Mouse (Mus musculus) lung, embryonic 14.5 days (tissue): ENCODE measurements around the gene Zfp941. TPM values are rescaled to one million over a fixed set of nuclear protein-coding genes. Genes with fewer than 3 reads are reported as not detected.
A peak's percentile ranks its signal among the peaks of the same experiment; 100 is the strongest.

Experiments used
- ATAC-seq: fragments of 200-750 bp; cut with Nextera tagmentation; 2 replicates; pipeline ENCODE4 v1.8.0; 2017; ENCODE audit warnings: mild to moderate bottlenecking, moderate TSS enrichment, moderate library complexity; ENCODE audit not compliant: insufficient read depth
- DNase-seq: peaks from one replicate; pipeline ENCODE4 v3.0.0-alpha.2; 2015
- H3K27ac ChIP-seq: fragments of 300-500 bp; sonication (generic); 2 replicates; pipeline ENCODE4 v1.5.1; 2014; ENCODE audit warnings: low read depth, mild to moderate bottlenecking, moderate library complexity
- H3K27me3 ChIP-seq: fragments of 300-500 bp; sonication (generic); 2 replicates; pipeline ENCODE4 v1.6.1; 2014; ENCODE audit warnings: low read length, control low read depth; ENCODE audit not compliant: insufficient read depth
- H3K36me3 ChIP-seq: fragments of 300-500 bp; sonication (generic); 2 replicates; pipeline ENCODE4 v1.6.1; 2014; ENCODE audit warnings: control low read depth; ENCODE audit not compliant: insufficient read depth
- H3K4me1 ChIP-seq: fragments of 300-500 bp; sonication (generic); 2 replicates; pipeline ENCODE4 v1.6.1; 2014; ENCODE audit warnings: antibody characterized with exemption, control low read depth; ENCODE audit not compliant: insufficient read depth
- H3K4me2 ChIP-seq: fragments of 300-500 bp; sonication (generic); 2 replicates; pipeline ENCODE4 v1.6.1; 2014; ENCODE audit warnings: mild to moderate bottlenecking
- H3K4me3 ChIP-seq: fragments of 300-500 bp; sonication (generic); 2 replicates; pipeline ENCODE4 v1.5.1; 2014; ENCODE audit warnings: low read depth, low read length
- H3K9ac ChIP-seq: fragments of 300-500 bp; sonication (generic); 2 replicates; pipeline ENCODE4 v1.6.1; 2014
- H3K9me3 ChIP-seq: fragments of 300-500 bp; sonication (generic); 2 replicates; pipeline ENCODE4 v1.6.1; 2016; ENCODE audit warnings: low read depth, low read length, control low read depth
- CTCF ChIP-seq: IDR thresholded peaks from 2 replicates; pipeline ENCODE4 v1.5.1; 2016; ENCODE audit warnings: antibody characterized with exemption, low read depth
- WGBS: fragments of 180-500 bp; shearing (Covaris S2); extraction: QIAGEN DNeasy Blood & Tissue Kit; methylation state at CpG from one replicate; pipeline ENCODE4 v1.1.7; 2014; 5-methylcytosine and 5-hydroxymethylcytosine counted together
- polyA plus RNA-seq: library from polyadenylated mRNA; unstranded; fragments of >200 nt; fragmentation: Nextera tagmentation; extraction: Ambion mirVana; gene quantifications from 2 replicates; pipeline ENCODE4 v1.2.1, GENCODE M21; 2014

Zfp941 gene
- polyA plus RNA-seq = 0.77 and 0.83 TPM in 2 replicates

DNA sequence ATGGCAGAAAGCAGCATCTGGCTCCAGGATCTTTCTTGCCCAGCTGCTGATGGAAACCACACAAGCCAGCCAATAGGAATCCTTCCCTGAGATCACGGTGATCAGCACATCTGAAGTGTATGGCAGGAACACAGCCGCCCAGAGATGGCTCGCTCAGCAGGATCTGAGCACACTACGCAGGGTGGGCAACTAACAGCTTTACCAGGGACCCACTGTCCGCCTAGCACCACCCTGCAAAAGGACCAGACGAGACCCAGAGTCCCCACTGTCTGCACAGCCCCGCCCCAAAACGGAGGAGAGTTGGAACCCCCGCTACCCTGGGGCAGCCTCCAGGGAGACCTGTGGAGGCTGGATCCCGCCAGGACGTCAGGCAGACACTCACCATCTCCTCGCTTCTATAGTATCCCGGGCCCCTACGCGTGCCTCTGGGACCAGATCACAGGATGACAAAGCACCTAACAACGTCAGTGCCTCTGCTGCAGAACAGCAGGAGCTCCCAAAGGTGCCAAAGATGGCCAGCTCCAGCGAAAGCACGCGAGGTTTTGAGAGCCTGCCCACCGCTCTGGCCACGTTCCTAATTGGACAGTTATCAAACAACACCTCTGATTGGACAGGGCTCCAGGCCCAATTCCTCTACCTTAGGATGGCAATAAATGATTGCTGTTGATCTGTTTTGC, at the start of gene Zfp941:
Zfp941 (minus strand) TSS at position 526 of the 677 bp plus-strand sequence.
- H3K27ac ChIP-seq = no peak within 1 kb of the TSS
- peak; percentile 81 for ATAC-seq
- H3K27me3 ChIP-seq = no peaks in the 10 kb centered on the region
- H3K9ac ChIP-seq = peak within 1 kb of the TSS; percentile 34; the same call in 1 of the 2 replicates
- H3K36me3 ChIP-seq = no peaks in the 10 kb centered on the region
- H3K4me3 ChIP-seq = peak within 1 kb of the TSS; percentile 43
- peak within 1 kb of the TSS; percentile 68 for H3K4me2 ChIP-seq
- H3K9me3 ChIP-seq = no peaks in the 10 kb centered on the region
- H3K4me1 ChIP-seq = no peaks in the 10 kb centered on the region; the same call in 1 of the 2 replicates
- 1% methylated on average over 21 of the region's 21 CpGs for WGBS
- no peak for TF ChIP-seq CTCF
- peak; percentile 59 for DNase-seq

DNA sequence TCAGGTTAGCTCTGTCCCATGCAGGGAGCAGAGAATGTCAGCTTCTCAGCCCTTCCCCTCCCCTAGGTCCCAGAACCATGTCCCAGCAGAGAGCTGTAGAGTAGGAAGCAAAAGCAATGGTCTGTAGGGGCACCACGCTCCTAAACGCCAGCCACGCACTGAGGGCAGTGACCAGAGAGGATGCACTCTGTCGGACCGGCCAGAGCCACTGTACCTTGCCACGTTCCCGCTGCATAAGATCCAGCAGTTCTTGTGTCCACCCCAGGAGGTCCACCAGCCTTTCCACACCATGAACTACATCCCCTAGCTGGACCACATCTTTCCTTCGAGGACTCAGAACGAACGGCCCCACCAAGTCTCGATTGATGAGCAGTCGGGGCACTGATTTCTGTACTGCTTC, 42.8 kb upstream of the Zfp941 start:
- Histone ChIP-seq H3K9ac (no peak overlapping the region), H3K36me3 (peaks cover 53% of the 10 kb centered on the region), H3K4me2 (no peak overlapping the region), H3K9me3 (no peaks in the 10 kb centered on the region), H3K27ac (no peak overlapping the region), H3K27me3 (no peaks in the 10 kb centered on the region), H3K4me1 (no peaks in the 10 kb centered on the region), H3K4me3 (no peak overlapping the region)
- TF ChIP-seq CTCF = no peak
- ATAC-seq (no peak), DNase-seq (no peak)
- WGBS = 86% methylated on average over 12 of the region's 12 CpGs

DNA sequence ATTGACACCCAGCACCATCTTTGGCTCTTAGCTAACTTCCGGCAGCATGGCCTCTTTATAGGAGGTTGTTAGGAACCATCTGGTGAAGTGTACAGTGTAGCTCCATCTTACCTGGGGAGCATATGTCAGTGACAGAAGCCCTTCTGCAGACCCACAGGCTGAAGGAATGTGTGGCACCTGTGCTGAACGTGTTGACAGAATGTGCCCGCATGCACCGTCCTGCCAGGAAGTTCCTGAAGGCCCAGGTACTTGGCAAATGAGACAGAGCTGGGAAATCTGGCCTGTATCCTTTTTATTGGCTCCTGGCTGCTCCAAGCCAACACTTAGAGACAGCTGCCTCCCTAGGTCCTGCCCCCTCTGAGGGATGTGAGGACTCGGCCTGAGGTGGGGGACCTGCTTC, 38.8 kb upstream of the Zfp941 start:
- Histone ChIP-seq H3K9ac (no peak overlapping the region), H3K4me2 (no peak overlapping the region), H3K4me3 (no peak overlapping the region), H3K27ac (no peak overlapping the region), H3K36me3 (peaks cover 65% of the 10 kb centered on the region), H3K9me3 (no peaks in the 10 kb centered on the region), H3K4me1 (peaks cover 5% of the 10 kb centered on the region; the same call in 1 of the 2 replicates), H3K27me3 (no peaks in the 10 kb centered on the region)
- WGBS = 83% methylated on average over 5 of the region's 5 CpGs
- ATAC-seq = no peak
- no peak for TF ChIP-seq CTCF
- DNase-seq = no peak

DNA sequence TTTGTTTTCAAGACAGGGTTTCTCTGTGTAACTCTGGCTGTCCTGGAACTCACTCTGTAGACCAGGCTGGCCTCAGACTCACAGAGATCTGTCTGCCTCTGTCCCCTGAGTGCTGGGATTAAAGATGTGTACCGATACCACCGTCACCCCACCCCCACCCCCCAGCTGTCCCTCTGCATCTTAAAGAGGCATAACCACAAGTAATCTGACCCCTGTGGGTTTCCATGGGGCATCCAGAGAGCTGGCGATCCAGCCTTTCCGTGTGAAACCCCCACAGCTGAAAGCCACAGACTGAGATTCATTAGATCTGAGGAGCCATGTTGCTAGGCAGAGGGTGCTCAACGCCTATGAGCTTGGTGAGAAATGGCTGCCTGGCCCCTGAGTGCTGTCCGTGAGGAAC, 38.0 kb upstream of the Zfp941 start:
- no peak for ATAC-seq

DNA sequence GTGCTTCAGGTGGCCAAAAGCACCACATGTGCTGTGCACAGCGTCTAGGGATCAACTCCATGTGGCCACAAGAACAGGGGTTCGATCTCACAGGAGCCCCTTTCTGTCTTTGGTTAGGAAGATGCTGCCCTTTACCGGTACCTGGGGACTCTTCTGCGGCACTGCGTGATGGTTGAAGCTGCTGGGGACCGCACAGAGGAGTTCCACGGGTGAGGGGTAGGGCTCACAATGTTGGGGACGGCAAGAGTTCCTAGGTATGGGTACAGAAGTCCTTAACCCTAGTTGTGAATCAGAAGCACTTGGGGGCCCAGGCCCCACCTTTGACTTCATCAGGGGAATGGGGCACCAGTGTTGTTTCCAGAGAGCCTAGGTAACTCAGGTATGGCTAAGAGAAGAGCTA, 36.8 kb upstream of the Zfp941 start:
- Histone ChIP-seq H3K9ac (peak overlapping the region; percentile 22; the same call in 1 of the 2 replicates), H3K4me2 (peak overlapping the region; percentile 100), H3K4me3 (no peak overlapping the region), H3K36me3 (peaks cover 64% of the 10 kb centered on the region), H3K9me3 (no peaks in the 10 kb centered on the region), H3K27ac (no peak overlapping the region), H3K4me1 (peaks cover 5% of the 10 kb centered on the region; the same call in 1 of the 2 replicates), H3K27me3 (no peaks in the 10 kb centered on the region)
- 90% methylated on average over 8 of the region's 8 CpGs for WGBS
- TF ChIP-seq CTCF = no peak
- no peak for ATAC-seq
- no peak for DNase-seq

More for the DNA sequence above, 38.0 kb upstream of the Zfp941 start:
- no peaks in the 10 kb centered on the region for H3K27me3 ChIP-seq
- H3K4me3 ChIP-seq = no peak overlapping the region
- no peak for DNase-seq
- no peaks in the 10 kb centered on the region for H3K9me3 ChIP-seq
- no peak overlapping the region for H3K27ac ChIP-seq
- 74% methylated on average over 6 of the region's 6 CpGs for WGBS
- peaks cover 65% of the 10 kb centered on the region for H3K36me3 ChIP-seq
- no peak overlapping the region for H3K9ac ChIP-seq
- H3K4me1 ChIP-seq = peaks cover 5% of the 10 kb centered on the region; the same call in 1 of the 2 replicates
- no peak for TF ChIP-seq CTCF
- no peak overlapping the region for H3K4me2 ChIP-seq

DNA sequence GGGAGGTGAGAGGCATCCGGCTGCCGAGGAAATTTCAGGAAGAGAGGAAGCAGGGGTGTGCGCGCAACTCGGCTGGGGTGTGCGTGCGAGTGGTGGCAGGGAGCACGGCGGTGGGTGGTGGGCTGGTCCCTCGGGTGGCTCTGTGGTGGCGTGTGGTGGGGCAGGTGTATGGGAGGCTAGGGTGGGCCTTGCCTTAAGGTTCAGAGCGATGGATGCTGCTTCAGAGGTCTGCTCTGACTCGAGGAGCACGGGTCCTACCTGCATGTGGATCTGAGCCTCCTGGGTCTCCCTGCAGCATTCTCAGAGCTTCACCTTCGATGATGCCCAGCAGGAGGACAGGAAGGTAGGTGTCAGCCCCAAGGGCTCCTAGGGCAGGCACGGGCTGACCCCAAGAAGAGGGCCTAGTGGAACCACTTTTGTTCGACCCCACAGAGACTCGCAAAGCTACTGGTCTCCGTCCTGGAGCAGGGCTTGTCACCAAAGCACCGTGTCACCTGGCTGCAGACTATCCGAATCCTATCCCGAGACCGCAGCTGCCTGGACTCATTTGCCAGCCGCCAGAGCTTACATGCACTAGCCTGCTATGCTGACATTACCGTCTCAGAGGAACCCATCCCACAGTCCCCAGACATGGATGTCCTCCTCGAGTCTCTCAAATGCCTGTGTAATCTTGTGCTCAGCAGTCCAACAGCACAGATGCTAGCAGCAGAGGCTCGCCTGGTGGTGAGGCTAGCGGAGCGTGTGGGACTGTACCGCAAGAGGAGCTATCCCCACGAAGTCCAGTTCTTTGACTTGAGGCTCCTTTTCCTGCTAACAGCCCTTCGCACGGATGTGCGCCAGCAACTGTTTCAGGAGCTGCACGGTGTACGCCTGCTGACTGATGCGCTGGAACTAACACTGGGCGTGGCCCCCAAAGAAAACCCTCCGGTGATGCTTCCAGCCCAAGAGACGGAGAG, 35.9 kb upstream of the Zfp941 start, which contains the start of gene Bet1l:
Bet1l (minus strand) TSS at position 28 of the 956 bp plus-strand sequence.
- 31% methylated on average over 40 of the region's 40 CpGs for WGBS
- TF ChIP-seq CTCF = no peak

More for the DNA sequence above, 35.9 kb upstream of the Zfp941 start, which contains the start of gene Bet1l:
- H3K4me1 ChIP-seq = peaks cover 5% of the 10 kb centered on the region; the same call in 1 of the 2 replicates
- peaks cover 64% of the 10 kb centered on the region for H3K36me3 ChIP-seq
- DNase-seq (peak; percentile 14), ATAC-seq (peak; percentile 32; the same call in 1 of the 2 replicates)
- H3K9me3 ChIP-seq = no peaks in the 10 kb centered on the region
- peak within 1 kb of the TSS; percentile 93 for H3K27ac ChIP-seq
- H3K4me2 ChIP-seq = peak within 1 kb of the TSS; percentile 100
- no peaks in the 10 kb centered on the region for H3K27me3 ChIP-seq
- peak within 1 kb of the TSS; percentile 85 for H3K9ac ChIP-seq
- H3K4me3 ChIP-seq = peak within 1 kb of the TSS; percentile 78
